Mouse (Mus musculus) heart, postnatal 14 days (tissue): ENCODE measurements around the gene Btbd35f7. TPM values are rescaled to one million over a fixed set of nuclear protein-coding genes. Genes with fewer than 3 reads are reported as not detected.
"Not testable (repeated sequence)": the region's sequence is repeated elsewhere in the genome, so short reads cannot be mapped to it uniquely, and the experiment has no call there.

Source experiments
- DNase-seq, 2 experiments: peaks; one replicate each; pipeline ENCODE4 v3.0.0; 2021 to 2022
- intact Hi-C: fragments of 180-260 bp; cut with DNase I; formaldehyde crosslinking; loops from one replicate; pipeline ENCODE4 v1.15.1; 2025
- long read RNA-seq, 2 experiments: library from polyadenylated mRNA; stranded (forward); transcript quantifications; one replicate each; pipeline ENCODE4 v2.0.0; 2021
- total RNA-seq, 2 experiments: library from RNA; stranded (reverse); gene quantifications; 2 replicates each; pipeline ENCODE4 v1.2.3; 2021

Btbd35f7 gene
- not detected for total RNA-seq
- long read RNA-seq, experiment 1 = 0 reads
- long read RNA-seq, experiment 2 = 0 reads

DNA sequence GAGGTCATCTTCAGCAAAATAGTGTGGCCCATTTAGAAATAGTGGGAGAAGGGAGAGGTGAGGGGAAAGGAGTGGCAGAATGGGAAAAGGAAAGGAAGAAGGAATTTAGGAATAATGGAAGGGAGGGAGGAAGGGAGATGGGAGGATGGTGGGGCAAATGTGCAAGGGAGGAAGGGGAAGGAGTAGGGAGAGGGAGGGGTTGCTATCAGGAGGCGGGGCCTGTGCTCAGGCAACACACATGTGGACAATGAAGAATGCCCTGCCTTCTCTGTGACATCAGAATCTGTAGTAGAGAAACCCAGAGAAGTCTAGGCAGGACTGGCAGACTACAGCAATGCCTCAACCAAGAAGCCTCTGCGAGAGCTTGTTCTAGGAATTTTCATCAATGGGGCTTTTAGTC lies at the start of gene Btbd35f7:
TSS of gene Btbd35f7 (plus strand) at position 301 of the 400 bp plus-strand sequence.
- DNase-seq, intact Hi-C loops: not testable (repeated sequence)

Other genes starting within 250 kb of the Btbd35f7 start
- not detected for gene Mycs, start 199.8 kb upstream of the Btbd35f7 start, total RNA-seq